Mouse (Mus musculus): Measurements from ENCODE around the gene Gba2. TPM values are rescaled to one million over a fixed set of nuclear protein-coding genes. Genes with fewer than 3 reads are reported as not detected.

Gba2 gene
- polyA plus RNA-seq, 1 experiment from 2014 or later: 19.3 TPM

- Histone ChIP-seq H3K4me1 (ENCODE audit: insufficient read depth) (no peaks in the 10 kb centered on the region), H3K4me2 (no peak overlapping the region), H3K27ac (ENCODE audit: low read depth) (no peak overlapping the region), H3K4me3 (ENCODE audit: low read depth, low read length) (no peak overlapping the region), H3K9me3 (ENCODE audit: low read depth, low read length) (no peaks in the 10 kb centered on the region), H3K36me3 (ENCODE audit: insufficient read depth) (peaks cover 76% of the 10 kb centered on the region), H3K27me3 (ENCODE audit: insufficient read depth, low read length) (no peaks in the 10 kb centered on the region), H3K9ac (no peak overlapping the region)
- TF ChIP-seq CTCF (IDR thresholded peaks at IDR 0.05; ENCODE audit: low read depth): no peak
- DNase-seq (no peak), ATAC-seq (ENCODE audit: insufficient read depth) (no peak)
- 86% methylated on average over 9 of the region's 9 CpGs for WGBS
Observed at GRCm38 (mm10) chr4:43567140-43567539, 11.5 kb downstream of the Gba2 start.

- 39% methylated on average over 2 of the region's 2 CpGs for WGBS
- DNase-seq (peak; percentile 59), ATAC-seq (ENCODE audit: insufficient read depth) (no peak)
- Histone ChIP-seq H3K9ac (no peak overlapping the region), H3K4me3 (ENCODE audit: low read depth, low read length) (no peak overlapping the region), H3K4me2 (no peak overlapping the region), H3K27ac (ENCODE audit: low read depth) (no peak overlapping the region), H3K36me3 (ENCODE audit: insufficient read depth) (peaks cover 47% of the 10 kb centered on the region), H3K27me3 (ENCODE audit: insufficient read depth, low read length) (no peaks in the 10 kb centered on the region), H3K4me1 (ENCODE audit: insufficient read depth) (peaks cover 17% of the 10 kb centered on the region; the same call in 1 of the 2 replicates), H3K9me3 (ENCODE audit: low read depth, low read length) (no peaks in the 10 kb centered on the region)
- TF ChIP-seq CTCF (IDR thresholded peaks at IDR 0.05; ENCODE audit: low read depth): no peak
Observed at GRCm38 (mm10) chr4:43564231-43564630, 14.4 kb downstream of the Gba2 start.

DNA sequence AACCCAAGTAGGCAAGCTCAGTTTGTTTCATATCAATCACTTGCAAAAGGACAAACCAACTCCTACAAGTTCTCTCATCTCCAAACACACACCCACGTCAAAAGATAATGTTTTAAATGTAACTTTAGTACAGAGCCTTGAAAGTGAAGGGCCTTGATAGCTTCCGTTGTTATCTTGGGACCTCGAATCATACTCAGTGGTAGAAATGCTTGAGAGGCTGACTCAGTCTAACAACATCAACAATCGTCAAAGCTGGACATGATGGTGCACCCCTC, 15.1 kb downstream of the Gba2 start:
- ATAC-seq (ENCODE audit: insufficient read depth) (no peak), DNase-seq (no peak)
- H3K27ac ChIP-seq (ENCODE audit: low read depth): no peak overlapping the region
- peaks cover 23% of the 10 kb centered on the region for H3K4me1 ChIP-seq (ENCODE audit: insufficient read depth)
- no peaks in the 10 kb centered on the region for H3K27me3 ChIP-seq (ENCODE audit: insufficient read depth, low read length)
- H3K36me3 ChIP-seq (ENCODE audit: insufficient read depth): peaks cover 40% of the 10 kb centered on the region
- 74% methylated on average over 4 of the region's 4 CpGs for WGBS
- no peaks in the 10 kb centered on the region for H3K9me3 ChIP-seq (ENCODE audit: low read depth, low read length)
- peak overlapping the region; percentile 96; the same call in 1 of the 2 replicates for H3K9ac ChIP-seq
- peak overlapping the region; percentile 92 for H3K4me2 ChIP-seq
- peak overlapping the region; percentile 85 for H3K4me3 ChIP-seq (ENCODE audit: low read depth, low read length)
- TF ChIP-seq CTCF (IDR thresholded peaks at IDR 0.05; ENCODE audit: low read depth): no peak

DNA sequence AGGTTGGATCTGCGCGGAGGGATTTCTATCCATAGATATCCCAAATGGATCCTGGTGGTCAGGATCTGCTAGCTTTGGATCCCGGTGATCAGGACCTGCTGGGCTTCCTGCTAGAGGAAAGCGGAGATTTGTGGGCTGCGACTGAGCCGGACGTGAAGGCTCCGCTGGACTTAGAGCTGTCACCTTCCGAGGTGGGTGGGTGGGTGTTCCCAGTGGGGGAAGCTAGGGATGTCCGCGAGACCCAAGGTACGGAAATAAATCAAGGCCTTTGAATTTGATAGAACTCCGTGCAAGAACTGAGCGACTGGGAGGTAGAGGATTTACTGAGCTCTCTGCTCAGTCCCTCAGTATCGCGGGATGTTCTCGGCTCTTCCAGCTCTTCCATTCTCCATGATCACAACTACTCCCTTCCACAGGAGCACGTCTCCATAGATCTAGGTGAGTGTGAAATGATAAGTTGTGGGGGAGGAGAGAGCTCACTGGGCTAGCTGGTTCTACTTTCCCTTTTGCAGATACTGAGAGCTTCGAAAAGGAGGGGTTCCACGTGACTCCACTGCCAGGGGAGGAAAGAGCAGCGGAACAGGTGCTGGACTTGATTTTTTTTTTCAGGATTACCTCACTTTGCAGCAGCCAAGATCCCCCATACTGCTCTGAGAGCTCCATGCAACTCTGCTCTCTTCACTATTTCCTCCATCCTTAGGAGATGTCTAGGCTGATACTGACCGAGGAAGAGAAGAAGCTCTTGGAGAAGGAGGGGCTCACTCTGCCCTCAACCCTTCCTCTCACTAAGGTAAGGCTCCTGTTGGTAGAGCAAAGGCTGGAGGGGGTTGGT, 15.7 kb downstream of the Gba2 start:
- Histone ChIP-seq H3K27me3 (ENCODE audit: insufficient read depth, low read length) (no peaks in the 10 kb centered on the region), H3K36me3 (ENCODE audit: insufficient read depth) (peaks cover 35% of the 10 kb centered on the region), H3K4me2 (peak overlapping the region; percentile 92), H3K27ac (ENCODE audit: low read depth) (peak overlapping the region; percentile 100), H3K9me3 (ENCODE audit: low read depth, low read length) (no peaks in the 10 kb centered on the region), H3K4me1 (ENCODE audit: insufficient read depth) (peaks cover 28% of the 10 kb centered on the region), H3K4me3 (ENCODE audit: low read depth, low read length) (peak overlapping the region; percentile 85), H3K9ac (peak overlapping the region; percentile 96)
- ATAC-seq (ENCODE audit: insufficient read depth) (peak; percentile 3), DNase-seq (no peak)
- TF ChIP-seq CTCF (IDR thresholded peaks at IDR 0.05; ENCODE audit: low read depth): no peak
- 4% methylated on average over 22 of the region's 22 CpGs for WGBS

- H3K9me3 ChIP-seq (ENCODE audit: low read depth, low read length): no peaks in the 10 kb centered on the region
- peaks cover 35% of the 10 kb centered on the region for H3K4me1 ChIP-seq (ENCODE audit: insufficient read depth)
- H3K27ac ChIP-seq (ENCODE audit: low read depth): peak within 1 kb of the TSS; percentile 100
- TF ChIP-seq CTCF (IDR thresholded peaks at IDR 0.05; ENCODE audit: low read depth): 0 out of 2 replicates have a peak, but pooled peaks have one; percentile 2
- DNase-seq (peak; percentile 98), ATAC-seq (ENCODE audit: insufficient read depth) (peak; percentile 90)
- peak within 1 kb of the TSS; percentile 85 for H3K4me3 ChIP-seq (ENCODE audit: low read depth, low read length)
- peaks cover 27% of the 10 kb centered on the region for H3K36me3 ChIP-seq (ENCODE audit: insufficient read depth)
- H3K27me3 ChIP-seq (ENCODE audit: insufficient read depth, low read length): no peaks in the 10 kb centered on the region
- peak within 1 kb of the TSS; percentile 96 for H3K9ac ChIP-seq
- H3K4me2 ChIP-seq: peak within 1 kb of the TSS; percentile 92
- WGBS: under 1% methylated on average over 62 of the region's 62 CpGs
Observed at GRCm38 (mm10) chr4:43561997-43562768, 16.5 kb downstream of the Gba2 start, which contains the start of the genes Creb3 and Tln1. TSS of gene Creb3 (plus strand) at chr4:43562332. TSS of gene Tln1 (minus strand) at chr4:43562691.

- peaks cover 23% of the 10 kb centered on the region for H3K36me3 ChIP-seq (ENCODE audit: insufficient read depth)
- no peak for ATAC-seq (ENCODE audit: insufficient read depth)
- DNase-seq: no peak
Observed at GRCm38 (mm10) chr4:43561436-43561996, 17.2 kb downstream of the Gba2 start.

More at GRCm38 (mm10) chr4:43561436-43561996, 17.2 kb downstream of the Gba2 start:
- no peaks in the 10 kb centered on the region for H3K27me3 ChIP-seq (ENCODE audit: insufficient read depth, low read length)
- no peak for TF ChIP-seq CTCF (IDR thresholded peaks at IDR 0.05; ENCODE audit: low read depth)
- peak overlapping the region; percentile 85 for H3K4me3 ChIP-seq (ENCODE audit: low read depth, low read length)
- peak overlapping the region; percentile 92 for H3K4me2 ChIP-seq
- H3K9me3 ChIP-seq (ENCODE audit: low read depth, low read length): no peaks in the 10 kb centered on the region
- 1% methylated on average over 16 of the region's 16 CpGs for WGBS
- peak overlapping the region; percentile 100 for H3K27ac ChIP-seq (ENCODE audit: low read depth)
- H3K4me1 ChIP-seq (ENCODE audit: insufficient read depth): peaks cover 35% of the 10 kb centered on the region
- H3K9ac ChIP-seq: peak overlapping the region; percentile 96

All from lung, embryonic 14.5 days (tissue).